Mouse (Mus musculus) retina, postnatal 7 days (tissue): ENCODE measurements at regions not wholly inside any gene's neighbourhood (a gene's known extent, or its start where the extent isn't known, plus 50 kb on each side); places are given as distances from the start of the nearest gene placed in this dataset.

Experiments
- DNase-seq: peaks from one replicate; pipeline ENCODE4 v3.0.0-alpha.2; 2012; ENCODE audit warnings: low read depth, low spot score

DNA sequence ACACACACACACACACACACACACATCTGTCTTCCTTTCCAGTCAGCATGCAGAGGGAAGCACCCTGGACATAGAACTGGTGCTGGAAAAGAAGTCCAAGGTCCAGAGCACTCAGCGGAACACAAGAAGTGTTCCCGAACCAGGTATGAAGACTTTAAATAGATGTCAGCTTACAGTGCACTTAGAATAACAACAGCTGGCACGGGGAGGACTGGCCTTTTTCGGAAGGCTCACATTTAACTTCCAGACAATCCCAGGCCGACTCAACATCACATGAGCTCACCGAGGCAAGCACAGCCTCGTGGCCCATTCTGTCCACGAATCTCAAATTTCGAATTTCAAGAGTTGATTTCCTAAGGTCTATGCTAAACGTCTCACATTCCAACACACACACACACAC lies 70.9 kb upstream of the Slc25a33 start:
- DNase-seq, result no peak

DNA sequence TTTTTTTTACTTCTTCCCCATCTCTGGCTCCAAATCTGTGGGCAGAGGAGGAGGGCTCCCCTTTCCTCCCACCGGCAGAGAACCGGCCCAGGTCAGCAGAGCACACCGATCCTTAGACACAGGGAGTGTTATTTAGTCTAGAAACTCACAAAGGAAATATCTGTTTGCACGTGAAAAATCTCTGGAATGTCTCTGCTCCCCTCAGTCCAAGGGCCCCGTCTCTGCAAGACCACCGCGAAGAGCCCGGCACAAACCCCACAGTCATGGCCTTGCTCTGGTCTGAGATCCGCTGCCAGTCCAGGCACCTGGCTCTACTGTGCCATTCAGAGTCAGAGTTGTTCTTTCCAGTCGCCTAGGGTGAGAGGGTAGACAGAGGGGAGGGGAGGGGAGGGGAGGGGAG lies 69.7 kb upstream of the Slc25a33 start:
- no peak for DNase-seq

DNA sequence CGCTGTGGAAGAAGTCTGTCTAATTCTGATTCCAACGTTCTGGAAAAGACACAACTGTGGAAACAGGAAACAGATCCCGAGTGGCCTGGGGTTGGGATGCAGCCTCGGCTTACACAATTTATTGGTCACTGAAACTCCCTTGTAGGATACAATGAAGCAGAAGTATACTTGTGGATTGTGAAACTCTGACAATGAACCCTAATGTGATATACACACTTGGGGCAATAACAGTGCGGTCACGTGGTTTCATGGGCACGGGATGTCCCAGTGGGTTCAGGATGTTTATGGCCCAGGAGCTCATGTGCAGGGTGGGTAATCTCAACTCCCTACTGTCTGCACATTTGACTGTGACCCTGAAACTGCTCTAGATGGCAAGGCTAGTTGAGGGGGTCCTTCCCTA lies 68.8 kb upstream of the Slc25a33 start:
- no peak for DNase-seq

DNA sequence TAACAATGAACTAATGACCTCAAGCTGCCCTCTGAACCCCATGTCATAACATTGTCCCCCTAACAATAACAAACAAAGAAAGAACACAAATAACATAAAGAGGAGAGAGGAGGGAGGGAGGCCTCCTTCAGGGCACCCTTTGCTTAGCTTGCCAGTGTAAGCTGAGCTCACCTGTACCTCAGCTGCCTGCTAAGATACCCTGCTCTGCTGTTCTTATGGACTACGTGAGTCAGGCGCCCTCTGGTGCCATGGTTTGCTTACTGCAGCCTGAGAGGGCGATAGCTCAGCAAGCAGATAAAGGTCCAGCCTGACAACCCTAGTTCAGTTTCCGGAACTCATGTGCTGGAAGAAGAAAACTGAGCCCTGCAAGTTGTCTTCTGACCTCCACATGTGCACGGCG lies 67.8 kb upstream of the Slc25a33 start:
- peak; percentile 37 for DNase-seq

DNA sequence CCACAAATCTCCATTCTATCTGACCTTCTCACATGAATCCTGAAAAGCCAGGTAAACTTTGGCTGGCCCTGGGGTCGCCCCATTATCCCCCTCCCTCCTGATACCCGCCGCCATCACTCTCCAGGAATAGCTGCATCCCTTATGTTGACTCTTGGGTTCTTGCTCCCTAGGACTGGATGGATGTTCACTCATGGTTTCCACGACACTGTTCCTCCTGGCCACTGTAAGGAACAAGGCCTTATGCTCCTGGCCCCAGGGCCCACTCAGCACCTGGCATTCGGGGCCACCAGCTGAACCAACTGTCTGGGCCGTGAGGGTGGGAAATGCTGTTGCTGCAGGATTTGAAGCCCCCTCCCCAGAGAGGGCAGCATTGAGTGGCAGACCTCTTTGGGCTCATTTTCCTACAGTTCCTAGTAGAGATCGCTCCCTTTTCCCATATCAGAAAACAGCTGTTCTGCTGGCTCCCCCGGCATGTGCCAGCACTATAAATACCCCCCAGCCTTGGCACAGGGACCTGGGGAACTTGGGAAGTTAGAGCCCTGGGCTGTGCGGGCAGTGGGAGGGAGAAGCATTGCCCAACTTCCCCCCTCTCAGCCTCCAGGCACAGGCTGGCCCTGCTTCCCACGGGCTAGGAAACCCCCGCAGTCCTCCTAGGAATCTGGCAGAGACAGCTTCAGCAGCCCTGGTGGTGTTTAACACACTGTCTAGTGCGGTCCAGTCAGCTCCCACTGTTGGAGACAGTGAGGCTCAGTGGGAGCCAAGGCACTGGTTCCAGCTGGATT lies 66.6 kb upstream of the Slc25a33 start:
- no peak for DNase-seq

DNA sequence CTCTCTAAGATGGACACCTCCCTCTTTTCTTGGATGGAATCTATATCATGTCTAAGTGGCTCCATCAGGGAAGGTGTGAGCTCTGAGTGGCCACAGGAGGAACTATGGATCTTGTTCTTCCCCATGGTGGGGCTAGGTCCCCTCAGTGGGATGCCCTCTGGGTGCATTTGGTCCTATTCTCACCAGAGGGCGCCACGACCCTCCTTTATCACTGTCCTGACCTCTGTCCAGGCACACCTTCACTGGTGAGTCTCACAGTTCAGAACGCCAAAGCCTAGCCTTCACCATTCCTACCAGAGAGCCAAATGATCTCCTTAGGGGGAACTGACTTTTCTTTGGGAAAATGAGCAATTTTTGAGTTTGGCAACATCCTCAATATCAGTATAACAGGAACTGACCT lies 64.6 kb upstream of the Slc25a33 start:
- DNase-seq, result no peak

DNA sequence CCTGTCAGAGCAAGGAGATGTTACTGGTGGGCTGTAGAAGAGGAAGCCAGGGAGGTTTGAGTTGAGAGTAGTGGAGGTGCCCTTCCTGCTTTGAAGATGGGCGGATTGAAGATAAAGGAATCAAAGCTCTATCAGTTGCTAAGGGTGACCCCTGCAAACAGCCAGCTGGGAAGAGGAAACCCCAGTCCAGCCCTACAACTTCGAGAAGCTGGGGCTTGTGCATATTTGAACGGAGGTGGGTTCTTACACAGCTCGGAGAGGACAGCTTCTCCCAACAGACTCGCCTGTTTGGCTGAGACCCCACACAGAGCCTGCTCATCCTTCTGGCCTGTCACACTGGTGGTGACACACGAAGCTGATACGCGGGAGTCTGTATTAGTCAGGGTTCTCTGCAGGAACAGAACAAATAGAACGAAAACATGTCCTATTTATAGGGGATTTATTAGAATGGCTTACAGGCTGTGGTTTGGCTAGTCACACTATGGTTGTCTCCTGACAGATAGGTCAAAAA lies 60.6 kb upstream of the Slc25a33 start:
- DNase-seq, result no peak

DNA sequence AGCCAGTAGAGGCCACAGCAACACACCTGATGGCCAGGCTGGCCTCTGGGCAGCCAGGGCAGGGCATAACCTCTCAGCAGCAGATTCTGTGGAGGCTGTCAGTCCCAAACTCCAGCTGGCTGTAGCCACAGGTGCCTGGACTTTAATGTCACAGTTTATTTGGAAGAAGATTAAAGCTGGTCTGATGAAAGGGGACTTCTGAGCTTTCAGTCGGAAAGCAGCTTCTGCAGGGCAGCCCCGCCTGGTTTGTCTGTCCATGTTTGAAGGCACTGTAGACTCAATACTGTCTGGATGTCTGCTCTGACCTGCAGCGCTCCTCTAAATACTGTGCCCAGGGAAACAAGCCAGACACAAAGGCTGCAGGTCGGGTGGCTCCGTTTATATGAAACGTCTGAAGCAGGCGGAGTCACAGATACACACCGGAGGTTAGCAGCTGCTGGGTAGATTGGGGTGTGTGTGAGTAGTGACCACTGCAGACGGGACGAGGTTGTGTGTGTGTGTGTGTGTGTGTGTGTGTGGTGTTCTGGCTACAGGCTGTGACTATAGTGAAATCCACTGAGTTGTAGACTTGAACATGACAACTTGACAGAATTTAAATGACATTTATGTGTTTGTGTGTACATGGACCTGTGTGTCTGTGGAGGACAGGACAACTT lies 58.5 kb upstream of the Slc25a33 start:
- no peak for DNase-seq

DNA sequence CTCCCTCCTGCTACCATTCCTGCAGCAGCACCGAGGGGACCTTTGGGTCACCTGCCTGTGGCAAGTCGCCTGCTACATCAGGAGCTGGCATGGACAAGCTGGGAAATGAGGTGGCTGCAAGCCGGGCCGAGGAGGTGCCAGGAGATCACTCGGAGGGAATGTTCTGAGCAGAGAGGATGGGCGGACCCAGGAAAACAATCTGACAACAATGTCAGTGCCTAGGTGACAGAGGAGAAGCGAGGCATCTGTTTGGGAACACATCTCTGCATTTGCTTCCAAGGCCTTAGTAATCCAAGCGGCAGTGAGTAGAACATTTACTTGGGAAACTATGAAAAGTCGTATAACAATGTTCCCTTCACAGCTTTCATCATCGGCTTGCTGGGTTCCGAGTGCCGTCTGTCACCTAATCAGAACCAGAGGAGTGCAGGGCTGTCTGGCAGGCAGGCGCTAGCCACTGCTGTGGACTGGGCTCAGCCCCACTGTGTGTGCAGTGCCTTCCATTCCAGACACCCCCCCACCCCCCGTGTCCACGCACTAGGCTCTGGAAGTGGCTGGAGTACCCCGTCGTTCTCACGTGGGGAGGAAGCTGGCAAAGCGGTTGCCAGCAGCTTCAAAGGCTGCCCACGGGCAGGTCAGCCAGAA lies 56.6 kb upstream of the Slc25a33 start:
- DNase-seq, result no peak

DNA sequence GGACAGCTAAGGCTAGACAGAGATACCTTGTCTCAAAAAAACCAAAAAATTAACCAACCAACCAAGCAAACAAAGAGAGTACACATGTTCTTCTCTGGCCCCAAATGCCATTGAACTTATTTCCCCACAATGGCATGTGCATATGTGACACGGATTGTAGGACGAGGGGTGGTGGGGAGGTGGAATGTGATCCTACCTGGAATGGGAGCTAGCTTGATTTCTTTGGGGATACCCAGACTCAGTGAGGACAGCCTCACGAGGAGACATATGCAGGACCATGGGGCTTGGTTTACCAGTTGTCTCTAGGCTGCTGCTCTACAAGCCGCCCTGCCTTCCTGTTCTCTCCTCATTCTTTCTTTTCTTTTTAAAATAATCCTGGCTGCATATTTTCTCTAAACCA lies 55.9 kb upstream of the Slc25a33 start:
- no peak for DNase-seq

DNA sequence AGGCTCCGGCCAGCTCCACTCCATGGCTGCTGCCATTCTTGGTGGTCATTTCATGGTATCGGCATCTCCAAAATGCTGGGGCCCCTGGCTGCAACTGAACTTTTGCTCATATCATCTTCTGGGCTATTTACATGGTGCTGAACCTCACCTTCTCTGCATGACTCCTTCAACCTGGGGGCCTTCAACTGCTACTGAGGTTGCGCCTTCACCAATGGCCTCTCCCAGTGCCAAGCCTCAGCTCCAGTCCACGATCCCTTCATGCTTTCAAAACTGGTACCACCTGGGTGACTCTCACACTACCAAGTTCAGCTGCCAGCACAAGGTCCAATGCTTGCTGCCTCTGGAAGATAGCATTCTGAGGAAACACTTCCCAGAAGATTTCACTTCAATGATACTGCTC lies 53.7 kb upstream of the Slc25a33 start:
- no peak for DNase-seq
